Mouse (Mus musculus): ENCODE measurements at regions not wholly inside any gene's neighbourhood (a gene's known extent, or its start where the extent isn't known, plus 50 kb on each side); places are given as distances from the start of the nearest gene placed in this dataset.

GRCm38 (mm10) chr2:128312084-128312594 lies 186.3 kb downstream of the Bcl2l11 start:
- 3% methylated on average over 13 of the region's 14 CpGs for WGBS
- H3K9ac ChIP-seq (ENCODE audit: low read depth, low read length, severe bottlenecking) = 0 out of 2 replicates have a peak overlapping the region, but pooled peaks have one; percentile 17
- H3K4me3 ChIP-seq (replicated peaks; ENCODE audit: low read length) = peak overlapping the region; percentile 12
- H3K4me1 ChIP-seq (ENCODE audit: control insufficient read depth, insufficient read depth, low read length) = peaks cover 29% of the 10 kb centered on the region
- peak; percentile 80 for DNase-seq (ENCODE audit: low spot score)
- H3K9me3 ChIP-seq (ENCODE audit: control insufficient read depth, low read length) = no peaks in the 10 kb centered on the region
- 0 out of 2 replicates have a peak, but pooled peaks have one; percentile 28 for ATAC-seq (ENCODE audit: low FRiP score, low read depth)
- no peak for TF ChIP-seq POLR2A (IDR thresholded peaks at IDR 0.05; ENCODE audit: borderline replicate concordance, extremely low read depth, insufficient read depth, insufficient read length)
- peak overlapping the region; percentile 34 for H3K4me2 ChIP-seq (replicated peaks; ENCODE audit: low read depth, low read length, severe bottlenecking)
- H3K27me3 ChIP-seq (ENCODE audit: control insufficient read depth, insufficient read depth, low read length) = no peaks in the 10 kb centered on the region
- H3K27ac ChIP-seq (replicated peaks; ENCODE audit: low read depth, low read length) = no peak overlapping the region
- no peaks in the 10 kb centered on the region for H3K36me3 ChIP-seq (ENCODE audit: control insufficient read depth, insufficient read depth, low read length)

DNA sequence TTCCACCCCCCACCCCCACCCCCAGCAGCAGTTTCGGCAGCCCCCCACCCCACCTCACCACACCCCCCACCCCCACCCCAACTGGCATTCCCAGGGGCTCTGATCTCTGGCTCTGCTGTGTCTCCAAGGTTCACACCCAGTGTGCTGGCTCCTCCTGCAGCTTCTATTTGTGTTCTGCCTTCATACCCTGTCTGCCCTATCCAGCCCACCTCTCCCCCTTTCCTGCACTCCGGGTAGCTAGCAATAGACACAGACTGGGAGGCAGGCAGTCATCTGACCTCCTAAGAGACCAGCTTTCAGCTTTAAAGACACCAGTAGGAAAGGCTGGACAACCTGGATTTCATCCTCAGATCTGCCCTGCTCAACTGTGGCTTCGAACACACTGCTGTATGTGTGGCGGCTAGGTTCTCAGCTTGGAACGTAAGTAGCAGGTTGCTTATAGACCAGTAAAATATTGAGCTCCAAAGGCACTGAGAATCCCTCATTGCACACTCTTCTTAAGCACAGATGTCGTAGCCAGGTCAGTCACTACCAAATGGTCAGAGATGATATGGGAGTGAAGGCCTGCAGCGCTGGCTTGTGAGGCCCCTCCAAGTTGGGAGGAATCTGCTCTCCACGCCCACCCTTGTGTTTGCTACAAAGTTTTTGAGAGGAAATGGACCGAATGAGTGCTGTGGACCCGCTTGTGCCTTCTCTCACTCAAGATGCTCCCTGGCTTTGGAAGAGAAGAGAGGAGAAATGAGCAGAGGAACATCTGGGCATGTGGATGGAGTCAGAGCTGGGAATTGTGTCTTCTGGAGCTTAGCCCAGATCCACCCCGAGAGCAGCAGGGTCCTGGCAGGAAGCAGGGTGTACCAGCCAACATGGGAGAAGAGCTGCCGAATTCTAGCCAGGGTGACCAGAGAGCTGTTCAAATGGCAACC lies 187.1 kb downstream of the Bcl2l11 start:
- Histone ChIP-seq H3K27me3 (ENCODE audit: control insufficient read depth, insufficient read depth, low read length) (no peaks in the 10 kb centered on the region), H3K4me3 (replicated peaks; ENCODE audit: low read length) (peak overlapping the region; percentile 12; the same call in 1 of the 2 replicates), H3K4me1 (ENCODE audit: control insufficient read depth, insufficient read depth, low read length) (peaks cover 29% of the 10 kb centered on the region), H3K27ac (replicated peaks; ENCODE audit: low read depth, low read length) (no peak overlapping the region), H3K9me3 (ENCODE audit: control insufficient read depth, low read length) (no peaks in the 10 kb centered on the region), H3K9ac (ENCODE audit: low read depth, low read length, severe bottlenecking) (0 out of 2 replicates have a peak overlapping the region, but pooled peaks have one; percentile 17), H3K4me2 (replicated peaks; ENCODE audit: low read depth, low read length, severe bottlenecking) (peak overlapping the region; percentile 34), H3K36me3 (ENCODE audit: control insufficient read depth, insufficient read depth, low read length) (no peaks in the 10 kb centered on the region)
- 55% methylated on average over 12 of the region's 12 CpGs for WGBS
- TF ChIP-seq POLR2A (IDR thresholded peaks at IDR 0.05; ENCODE audit: borderline replicate concordance, extremely low read depth, insufficient read depth, insufficient read length) = no peak
- no peak for ATAC-seq (ENCODE audit: low FRiP score, low read depth)
- DNase-seq (ENCODE audit: low spot score) = no peak

- ATAC-seq (ENCODE audit: low FRiP score, low read depth) = no peak
- no peak for DNase-seq (ENCODE audit: low spot score)
- Histone ChIP-seq H3K4me1 (ENCODE audit: control insufficient read depth, insufficient read depth, low read length) (peaks cover 29% of the 10 kb centered on the region), H3K9ac (ENCODE audit: low read depth, low read length, severe bottlenecking) (no peak overlapping the region), H3K27ac (replicated peaks; ENCODE audit: low read depth, low read length) (no peak overlapping the region), H3K36me3 (ENCODE audit: control insufficient read depth, insufficient read depth, low read length) (no peaks in the 10 kb centered on the region), H3K9me3 (ENCODE audit: control insufficient read depth, low read length) (no peaks in the 10 kb centered on the region), H3K4me3 (replicated peaks; ENCODE audit: low read length) (no peak overlapping the region), H3K4me2 (replicated peaks; ENCODE audit: low read depth, low read length, severe bottlenecking) (no peak overlapping the region), H3K27me3 (ENCODE audit: control insufficient read depth, insufficient read depth, low read length) (no peaks in the 10 kb centered on the region)
- WGBS = 48% methylated on average over 2 of the region's 2 CpGs
- no peak for TF ChIP-seq POLR2A (IDR thresholded peaks at IDR 0.05; ENCODE audit: borderline replicate concordance, extremely low read depth, insufficient read depth, insufficient read length)
Measured at GRCm38 (mm10) chr2:128313582-128313918, 187.7 kb downstream of the Bcl2l11 start.

DNA sequence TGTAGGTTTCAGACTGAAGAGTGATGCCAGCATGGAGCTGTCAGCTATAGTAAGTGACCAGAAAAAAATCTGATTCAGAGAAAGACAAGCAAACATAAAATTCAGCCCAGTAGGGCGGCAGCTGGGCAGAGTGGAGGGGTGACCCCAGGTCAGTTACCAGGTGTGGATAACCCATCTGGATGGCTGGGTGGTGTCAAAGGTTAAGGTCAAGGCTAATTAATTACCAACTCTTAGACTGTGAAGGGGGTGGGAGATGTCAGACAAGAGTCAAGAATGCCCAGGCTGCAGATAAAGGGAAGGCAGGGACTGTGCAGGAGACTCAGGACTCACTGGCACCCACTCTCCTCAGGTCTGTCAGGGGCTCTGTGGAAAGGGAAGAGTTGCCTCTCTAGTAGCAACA lies 188.1 kb downstream of the Bcl2l11 start:
- no peaks in the 10 kb centered on the region for H3K36me3 ChIP-seq (ENCODE audit: control insufficient read depth, insufficient read depth, low read length)
- TF ChIP-seq POLR2A (IDR thresholded peaks at IDR 0.05; ENCODE audit: borderline replicate concordance, extremely low read depth, insufficient read depth, insufficient read length) = no peak
- DNase-seq (ENCODE audit: low spot score) (no peak), ATAC-seq (ENCODE audit: low FRiP score, low read depth) (no peak)
- H3K9me3 ChIP-seq (ENCODE audit: control insufficient read depth, low read length) = no peaks in the 10 kb centered on the region
- H3K4me1 ChIP-seq (ENCODE audit: control insufficient read depth, insufficient read depth, low read length) = peaks cover 31% of the 10 kb centered on the region
- no peak overlapping the region for H3K4me3 ChIP-seq (replicated peaks; ENCODE audit: low read length)
- H3K9ac ChIP-seq (ENCODE audit: low read depth, low read length, severe bottlenecking) = no peak overlapping the region
- H3K27me3 ChIP-seq (ENCODE audit: control insufficient read depth, insufficient read depth, low read length) = no peaks in the 10 kb centered on the region
- H3K27ac ChIP-seq (replicated peaks; ENCODE audit: low read depth, low read length) = no peak overlapping the region
- 58% methylated on average over 1 of the region's 1 CpGs for WGBS
- no peak overlapping the region for H3K4me2 ChIP-seq (replicated peaks; ENCODE audit: low read depth, low read length, severe bottlenecking)

GRCm38 (mm10) chr2:128316516-128316915 lies 190.7 kb downstream of the Bcl2l11 start:
- Histone ChIP-seq H3K4me2 (replicated peaks; ENCODE audit: low read depth, low read length, severe bottlenecking) (no peak overlapping the region), H3K4me1 (ENCODE audit: control insufficient read depth, insufficient read depth, low read length) (peaks cover 24% of the 10 kb centered on the region), H3K27me3 (ENCODE audit: control insufficient read depth, insufficient read depth, low read length) (no peaks in the 10 kb centered on the region), H3K36me3 (ENCODE audit: control insufficient read depth, insufficient read depth, low read length) (no peaks in the 10 kb centered on the region), H3K9ac (ENCODE audit: low read depth, low read length, severe bottlenecking) (no peak overlapping the region), H3K4me3 (replicated peaks; ENCODE audit: low read length) (no peak overlapping the region), H3K27ac (replicated peaks; ENCODE audit: low read depth, low read length) (no peak overlapping the region), H3K9me3 (ENCODE audit: control insufficient read depth, low read length) (no peaks in the 10 kb centered on the region)
- WGBS = 80% methylated on average over 2 of the region's 2 CpGs
- DNase-seq (ENCODE audit: low spot score) (no peak), ATAC-seq (ENCODE audit: low FRiP score, low read depth) (no peak)
- TF ChIP-seq POLR2A (IDR thresholded peaks at IDR 0.05; ENCODE audit: borderline replicate concordance, extremely low read depth, insufficient read depth, insufficient read length) = no peak

All from limb, embryonic 14.5 days (tissue).